Mouse (Mus musculus) C2C12 (cell line): Measurements from ENCODE around the gene Smyd1.

Experiments used
- CTCF ChIP-seq: IDR thresholded peaks from one replicate; pipeline ENCODE4 v1.5.1; 2011; ENCODE audit not compliant: control insufficient read depth, insufficient read depth, insufficient read length
- MAX ChIP-seq: IDR thresholded peaks from one replicate; pipeline ENCODE4 v1.6.1; 2011; ENCODE audit warnings: mild to moderate bottlenecking, control low read depth
- MYOD1 ChIP-seq: IDR thresholded peaks from one replicate; pipeline ENCODE4 v1.6.1; 2011; ENCODE audit warnings: low read depth; ENCODE audit not compliant: control insufficient read depth, insufficient read length

DNA sequence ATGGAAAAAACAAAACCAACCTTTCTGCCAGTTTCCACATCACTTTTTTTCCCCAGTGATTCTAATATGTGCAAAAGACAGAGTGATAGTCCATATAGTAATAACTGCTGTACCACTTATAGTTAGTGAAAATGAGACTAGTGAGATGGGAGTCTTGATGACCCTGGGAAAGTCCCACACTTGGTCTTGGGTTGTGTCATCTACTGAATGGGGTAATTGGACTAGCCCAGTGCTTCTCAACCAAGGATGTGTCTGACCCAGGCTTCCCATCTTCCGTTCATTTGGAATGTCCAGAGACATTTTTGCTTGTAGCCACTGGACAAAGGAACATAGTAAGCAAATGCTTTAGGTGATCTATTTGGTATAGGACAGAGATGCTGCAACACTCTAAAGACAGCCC lies 48.3 kb downstream of the Smyd1 start:
- TF ChIP-seq CTCF (no peak), MAX (no peak), MYOD1 (no peak)
